Mouse (Mus musculus): ENCODE measurements around the gene Pla2g4b.

- TF ChIP-seq CTCF (IDR thresholded peaks at IDR 0.05) (no peak), EP300 (IDR thresholded peaks at IDR 0.05) (no peak)
Observed at GRCm38 (mm10) chr2:120033726-120034125, 509 bp downstream of the Pla2g4b start.
